Mouse (Mus musculus) MEL (cell line): ENCODE measurements at regions not wholly inside any gene's neighbourhood (a gene's known extent, or its start where the extent isn't known, plus 50 kb on each side); places are given as distances from the start of the nearest gene placed in this dataset.

ENCODE experiments used
- BHLHE40 ChIP-seq: IDR thresholded peaks from 2 replicates; pipeline ENCODE4 v1.6.1; 2012; ENCODE audit warnings: low read depth, mild to moderate bottlenecking, inconsistent platforms, low read length, improper control_type of control experiment, borderline replicate concordance
- CTCF ChIP-seq, 3 experiments: IDR thresholded peaks in 2 of 3; conservative IDR thresholded peaks in 1 of 3; 2 replicates each; pipeline ENCODE4 v1.5.1; 2011 to 2012; ENCODE audit warnings: low read length in 3 of 3, low read depth in 2 of 3, mild to moderate bottlenecking in 2 of 3, improper control_type of control experiment in 1 of 3, inconsistent platforms in 1 of 3, mixed read lengths in 1 of 3, moderate library complexity in 1 of 3; ENCODE audit not compliant: control insufficient read depth in 1 of 3, insufficient read depth in 1 of 3, poor library complexity in 1 of 3, severe bottlenecking in 1 of 3
- GATA1 ChIP-seq: IDR thresholded peaks from 2 replicates; pipeline ENCODE4 v1.6.1; 2011; ENCODE audit warnings: low read depth, low read length, improper control_type of control experiment
- JUND ChIP-seq: IDR thresholded peaks from 2 replicates; pipeline ENCODE4 v1.6.1; 2011; ENCODE audit warnings: low read depth, mild to moderate bottlenecking, improper control_type of control experiment, low read length
- MAX ChIP-seq: IDR thresholded peaks from 2 replicates; pipeline ENCODE4 v1.6.1; 2011; ENCODE audit warnings: low read length, improper control_type of control experiment
- MAZ ChIP-seq: IDR thresholded peaks from 2 replicates; pipeline ENCODE4 v1.6.1; 2012; ENCODE audit warnings: low read depth, mild to moderate bottlenecking, inconsistent platforms, low read length, improper control_type of control experiment
- POLR2A ChIP-seq, 2 experiments: IDR thresholded peaks; 2 replicates each; pipeline ENCODE4 v1.6.1; 2011 to 2012; ENCODE audit warnings: low read length in 2 of 2, mild to moderate bottlenecking in 2 of 2, control low read depth in 1 of 2, improper control_type of control experiment in 1 of 2, low read depth in 1 of 2, moderate library complexity in 1 of 2; ENCODE audit not compliant: control insufficient read depth in 1 of 2, insufficient read depth in 1 of 2, poor library complexity in 1 of 2
- TBP ChIP-seq: IDR thresholded peaks from 2 replicates; pipeline ENCODE4 v1.8.0; 2011; ENCODE audit warnings: low read depth, low read length, improper control_type of control experiment
- TCF12 ChIP-seq: IDR thresholded peaks from 2 replicates; pipeline ENCODE4 v1.6.1; 2014; ENCODE audit warnings: low read depth, mild to moderate bottlenecking, inconsistent platforms, low read length, improper control_type of control experiment, moderate library complexity
- USF2 ChIP-seq, 2 experiments: IDR thresholded peaks; 2 replicates each; pipeline ENCODE4 v1.6.1; 2011 to 2012; ENCODE audit warnings: improper control_type of control experiment in 2 of 2, low read length in 2 of 2, borderline replicate concordance in 1 of 2, inconsistent platforms in 1 of 2, low read depth in 1 of 2, mild to moderate bottlenecking in 1 of 2; ENCODE audit not compliant: insufficient read depth in 1 of 2

DNA sequence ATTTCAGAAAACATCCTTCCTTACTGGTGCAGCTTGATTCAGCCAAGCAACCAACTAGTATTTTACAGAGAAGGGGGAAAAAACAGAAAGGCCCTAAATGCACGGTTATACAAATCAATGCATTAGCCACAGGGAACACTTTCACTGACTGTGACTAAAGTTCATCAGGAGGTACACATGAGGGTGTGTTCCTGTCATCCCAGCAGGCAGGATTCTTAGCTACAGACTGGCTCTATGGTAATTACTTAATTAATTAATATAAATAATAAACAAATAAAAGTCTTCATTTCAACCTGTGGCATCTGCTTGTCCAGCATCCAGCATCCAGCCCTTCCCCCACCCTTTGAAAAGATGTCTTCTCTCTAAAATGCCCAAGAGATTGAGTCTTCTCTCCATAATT is 359.7 kb upstream of the Cd180 start:
- TF ChIP-seq MAX (no peak), TCF12 (no peak), CTCF (IDR thresholded peaks at IDR 0.05 in 2 of 3, conservative IDR thresholded peaks at IDR 0.05 in 1 of 3; ENCODE audit: control insufficient read depth in 1 of 3, insufficient read depth in 1 of 3, low read depth in 2 of 3, low read length in 3 of 3, poor library complexity in 1 of 3, severe bottlenecking in 1 of 3) (no peak), TBP (no peak), USF2 (IDR thresholded peaks at IDR 0.05; ENCODE audit: borderline replicate concordance in 1 of 2, insufficient read depth in 1 of 2, low read depth in 1 of 2, low read length in 2 of 2) (no peak), JUND (no peak), GATA1 (no peak), MAZ (no peak), POLR2A (IDR thresholded peaks at IDR 0.05; ENCODE audit: control insufficient read depth in 1 of 2, insufficient read depth in 1 of 2, low read depth in 1 of 2, low read length in 2 of 2, poor library complexity in 1 of 2) (no peak), BHLHE40 (no peak)
